Mouse (Mus musculus) left cerebral cortex, adult 9 months (tissue): ENCODE data around the gene Usp12.

Experiments
- DNase-seq, 2 experiments: peaks; one replicate each; pipeline ENCODE4 v3.0.0; 2022; ENCODE audit warnings: low spot score in 2 of 2

Usp12 gene

GRCm38 (mm10) chr5:146794853-146795252 lies at the start of gene Usp12:
TSS of gene Usp12 (minus strand) at chr5:146795006.
- peak; percentile 93 to 98 for DNase-seq

- DNase-seq, result no peak
These were observed 49.6 kb upstream of the Usp12 start for GRCm38 (mm10) chr5:146844301-146844941.

GRCm38 (mm10) chr5:146841996-146842395 lies 47.2 kb upstream of the Usp12 start:
- DNase-seq, result no peak

- DNase-seq, result no peak
These were observed 46.5 kb upstream of the Usp12 start for GRCm38 (mm10) chr5:146841301-146841700.

- DNase-seq, result no peak
These were observed 45.6 kb upstream of the Usp12 start for GRCm38 (mm10) chr5:146840422-146840821.

- no peak for DNase-seq
These were observed 45.0 kb upstream of the Usp12 start for GRCm38 (mm10) chr5:146839760-146840159.

GRCm38 (mm10) chr5:146838836-146839648 lies 44.2 kb upstream of the Usp12 start:
- no peak for DNase-seq

- DNase-seq, result no peak
These were observed 43.3 kb upstream of the Usp12 start for GRCm38 (mm10) chr5:146837967-146838720.

- DNase-seq, result no peak
These were observed 40.2 kb upstream of the Usp12 start for GRCm38 (mm10) chr5:146834959-146835358.

GRCm38 (mm10) chr5:146833673-146834201 lies 38.9 kb upstream of the Usp12 start:
- no peak for DNase-seq

GRCm38 (mm10) chr5:146832769-146833448 lies 38.1 kb upstream of the Usp12 start, which contains the start of gene Rpl21:
TSS of gene Rpl21 (plus strand) at chr5:146832890.
- DNase-seq, result peak; percentile 88 to 95

- DNase-seq, result no peak
These were observed 37.6 kb upstream of the Usp12 start for GRCm38 (mm10) chr5:146832435-146832768.

GRCm38 (mm10) chr5:146829528-146829927 lies 34.7 kb upstream of the Usp12 start:
- DNase-seq, result no peak

GRCm38 (mm10) chr5:146823005-146823404 lies 28.2 kb upstream of the Usp12 start:
- no peak for DNase-seq

- no peak for DNase-seq
These were observed 24.3 kb upstream of the Usp12 start for GRCm38 (mm10) chr5:146818906-146819623.

- no peak for DNase-seq
These were observed 22.8 kb upstream of the Usp12 start for GRCm38 (mm10) chr5:146817583-146817982.

GRCm38 (mm10) chr5:146815394-146815793 lies 20.6 kb upstream of the Usp12 start:
- DNase-seq, result no peak

- DNase-seq, result no peak
These were observed 18.6 kb upstream of the Usp12 start for GRCm38 (mm10) chr5:146813421-146813820.

- DNase-seq, result no peak
These were observed 18.1 kb upstream of the Usp12 start for GRCm38 (mm10) chr5:146812866-146813265.

- peak in 1 of 2 experiments; percentile 30 for DNase-seq
These were observed 15.1 kb upstream of the Usp12 start for GRCm38 (mm10) chr5:146809951-146810350.

GRCm38 (mm10) chr5:146806004-146806430 lies 11.2 kb upstream of the Usp12 start:
- DNase-seq, result no peak
